Mouse (Mus musculus): Measurements from ENCODE around the gene Kansl1.

Gene Kansl1

GRCm38 (mm10) chr11:104438450-104438849 lies 30.2 kb downstream of the Kansl1 start:
- no peak for DNase-seq

GRCm38 (mm10) chr11:104436394-104436954 lies 32.2 kb downstream of the Kansl1 start:
- DNase-seq, result no peak

GRCm38 (mm10) chr11:104435753-104436152 lies 32.9 kb downstream of the Kansl1 start:
- DNase-seq, result no peak

- no peak for DNase-seq
Observed at GRCm38 (mm10) chr11:104435141-104435540, 33.5 kb downstream of the Kansl1 start.

- no peak for DNase-seq
Observed at GRCm38 (mm10) chr11:104432251-104432650, 36.4 kb downstream of the Kansl1 start.

GRCm38 (mm10) chr11:104431807-104432206 lies 36.9 kb downstream of the Kansl1 start:
- DNase-seq, result no peak

GRCm38 (mm10) chr11:104424727-104425416 lies 43.8 kb downstream of the Kansl1 start:
- DNase-seq, result peak; percentile 88

GRCm38 (mm10) chr11:104412254-104412653 lies 56.4 kb downstream of the Kansl1 start:
- DNase-seq, result no peak

GRCm38 (mm10) chr11:104407391-104407790 lies 61.3 kb downstream of the Kansl1 start:
- DNase-seq, result no peak

GRCm38 (mm10) chr11:104400961-104401360 lies 67.7 kb downstream of the Kansl1 start:
- no peak for DNase-seq

GRCm38 (mm10) chr11:104399459-104400216 lies 69.0 kb downstream of the Kansl1 start:
- DNase-seq, result no peak

- no peak for DNase-seq
Observed at GRCm38 (mm10) chr11:104395648-104396047, 73.0 kb downstream of the Kansl1 start.

GRCm38 (mm10) chr11:104393196-104393595 lies 75.5 kb downstream of the Kansl1 start:
- no peak for DNase-seq

GRCm38 (mm10) chr11:104392153-104392552 lies 76.5 kb downstream of the Kansl1 start:
- no peak for DNase-seq

- DNase-seq, result no peak
Observed at GRCm38 (mm10) chr11:104387284-104387683, 81.4 kb downstream of the Kansl1 start.

- no peak for DNase-seq
Observed at GRCm38 (mm10) chr11:104386595-104386994, 82.1 kb downstream of the Kansl1 start.

GRCm38 (mm10) chr11:104383167-104383810 lies 85.4 kb downstream of the Kansl1 start:
- DNase-seq, result no peak

- no peak for DNase-seq
Observed at GRCm38 (mm10) chr11:104381887-104382286, 86.8 kb downstream of the Kansl1 start.

GRCm38 (mm10) chr11:104379635-104380034 lies 89.0 kb downstream of the Kansl1 start:
- DNase-seq, result peak; percentile 33

- DNase-seq, result no peak
Observed at GRCm38 (mm10) chr11:104376291-104376690, 92.4 kb downstream of the Kansl1 start.

GRCm38 (mm10) chr11:104367486-104368190 lies 101.0 kb downstream of the Kansl1 start:
- no peak for DNase-seq

GRCm38 (mm10) chr11:104363823-104364600 lies 104.6 kb downstream of the Kansl1 start:
- DNase-seq, result no peak

Data from thymus, postnatal 14 days (tissue).